Mouse (Mus musculus) embryonic facial prominence, embryonic 15.5 days (tissue): ENCODE data around the gene Gprc5c. TPM values are rescaled to one million over a fixed set of nuclear protein-coding genes. Genes with fewer than 3 reads are reported as not detected.

Experiments
- ATAC-seq: fragments of 200-750 bp; cut with Nextera tagmentation; 2 replicates; pipeline ENCODE4 v1.8.0; 2017; ENCODE audit warnings: low read depth, moderate TSS enrichment; ENCODE audit not compliant: insufficient number of reproducible peaks, low FRiP score, low TSS enrichment
- H3K27ac ChIP-seq: fragments of 300-500 bp; sonication (generic); replicated peaks from 2 replicates; pipeline ENCODE4 v1.5.1; 2015; ENCODE audit warnings: mild to moderate bottlenecking, inconsistent platforms
- H3K27me3 ChIP-seq: fragments of 300-500 bp; sonication (generic); 2 replicates; pipeline ENCODE4 v1.6.1; 2015; ENCODE audit warnings: inconsistent platforms
- H3K36me3 ChIP-seq: fragments of 300-500 bp; sonication (generic); 2 replicates; pipeline ENCODE4 v1.6.1; 2015; ENCODE audit warnings: mild to moderate bottlenecking, inconsistent platforms
- H3K4me1 ChIP-seq: fragments of 300-500 bp; sonication (generic); 2 replicates; pipeline ENCODE4 v1.6.1; 2015; ENCODE audit warnings: inconsistent platforms
- H3K4me2 ChIP-seq: fragments of 300-500 bp; sonication (generic); replicated peaks from 2 replicates; pipeline ENCODE4 v1.6.1; 2015; ENCODE audit warnings: mild to moderate bottlenecking, inconsistent platforms
- H3K4me3 ChIP-seq: fragments of 300-500 bp; sonication (generic); replicated peaks from 2 replicates; pipeline ENCODE4 v1.5.1; 2015; ENCODE audit warnings: mild to moderate bottlenecking, inconsistent platforms
- H3K9ac ChIP-seq: fragments of 300-500 bp; sonication (generic); 2 replicates; pipeline ENCODE4 v1.6.1; 2015; ENCODE audit warnings: inconsistent platforms
- H3K9me3 ChIP-seq: fragments of 300-500 bp; sonication (generic); replicated peaks from 2 replicates; pipeline ENCODE4 v1.6.1; 2016; ENCODE audit warnings: inconsistent platforms
- WGBS: fragments of 180-500 bp; shearing (Covaris S2); methylation state at CpG from one replicate; pipeline ENCODE4 v1.1.7; 2015; 5-methylcytosine and 5-hydroxymethylcytosine counted together
- polyA plus RNA-seq: library from polyadenylated mRNA; unstranded; fragments of >200 nt; fragmentation: Nextera tagmentation; extraction: Ambion mirVana; gene quantifications from 2 replicates; pipeline ENCODE4 v1.2.1, GENCODE M21; 2015

Gene Gprc5c
- polyA plus RNA-seq, 1 experiment from 2014 or later, result 45.4 TPM

GRCm38 (mm10) chr11:114854581-114854980 is 3.6 kb downstream of the Gprc5c start:
- Histone ChIP-seq H3K4me3 (no peak overlapping the region), H3K27me3 (no peaks in the 10 kb centered on the region), H3K4me2 (no peak overlapping the region), H3K36me3 (no peaks in the 10 kb centered on the region), H3K4me1 (peaks cover 26% of the 10 kb centered on the region), H3K9me3 (no peaks in the 10 kb centered on the region), H3K27ac (no peak overlapping the region), H3K9ac (no peak overlapping the region)
- ATAC-seq, result no peak
- 67% methylated on average over 6 of the region's 6 CpGs for WGBS

GRCm38 (mm10) chr11:114856125-114856524 is 5.2 kb downstream of the Gprc5c start:
- Histone ChIP-seq H3K4me3 (no peak overlapping the region), H3K36me3 (no peaks in the 10 kb centered on the region), H3K4me1 (peaks cover 11% of the 10 kb centered on the region), H3K27me3 (no peaks in the 10 kb centered on the region), H3K9me3 (no peaks in the 10 kb centered on the region), H3K27ac (no peak overlapping the region), H3K4me2 (no peak overlapping the region), H3K9ac (no peak overlapping the region)
- ATAC-seq, result no peak
- WGBS, result 87% methylated on average over 5 of the region's 5 CpGs

- no peaks in the 10 kb centered on the region for H3K9me3 ChIP-seq
- peaks cover 5% of the 10 kb centered on the region; the same call in 1 of the 2 replicates for H3K36me3 ChIP-seq
- no peak overlapping the region for H3K27ac ChIP-seq
- H3K27me3 ChIP-seq, result no peaks in the 10 kb centered on the region
- ATAC-seq, result no peak
- no peaks in the 10 kb centered on the region for H3K4me1 ChIP-seq
- 99% methylated on average over 2 of the region's 2 CpGs for WGBS
- H3K9ac ChIP-seq, result no peak overlapping the region
- H3K4me2 ChIP-seq, result no peak overlapping the region
- no peak overlapping the region for H3K4me3 ChIP-seq
These were observed 7.7 kb downstream of the Gprc5c start for GRCm38 (mm10) chr11:114858641-114859040.

GRCm38 (mm10) chr11:114861057-114861456 is 10.1 kb downstream of the Gprc5c start:
- Histone ChIP-seq H3K36me3 (peaks cover 11% of the 10 kb centered on the region; the same call in 1 of the 2 replicates), H3K27ac (no peak overlapping the region), H3K4me2 (no peak overlapping the region), H3K4me1 (peaks cover 5% of the 10 kb centered on the region; the same call in 1 of the 2 replicates), H3K27me3 (no peaks in the 10 kb centered on the region), H3K9me3 (no peaks in the 10 kb centered on the region), H3K4me3 (no peak overlapping the region), H3K9ac (no peak overlapping the region)
- ATAC-seq, result no peak
- 59% methylated on average over 2 of the region's 2 CpGs for whole genome bisulfite sequencing

GRCm38 (mm10) chr11:114862687-114863086 is 11.7 kb downstream of the Gprc5c start:
- H3K36me3 ChIP-seq, result peaks cover 14% of the 10 kb centered on the region; the same call in 1 of the 2 replicates
- H3K27me3 ChIP-seq, result no peaks in the 10 kb centered on the region
- H3K4me2 ChIP-seq, result no peak overlapping the region
- no peaks in the 10 kb centered on the region for H3K9me3 ChIP-seq
- no peak overlapping the region for H3K27ac ChIP-seq
- 74% methylated on average over 3 of the region's 3 CpGs for WGBS
- ATAC-seq, result no peak
- no peak overlapping the region for H3K9ac ChIP-seq
- H3K4me3 ChIP-seq, result no peak overlapping the region
- H3K4me1 ChIP-seq, result peaks cover 17% of the 10 kb centered on the region

- Histone ChIP-seq H3K4me1 (peaks cover 17% of the 10 kb centered on the region), H3K27ac (no peak overlapping the region), H3K4me3 (no peak overlapping the region), H3K9ac (no peak overlapping the region), H3K4me2 (no peak overlapping the region), H3K9me3 (no peaks in the 10 kb centered on the region), H3K36me3 (peaks cover 22% of the 10 kb centered on the region), H3K27me3 (no peaks in the 10 kb centered on the region)
- WGBS, result 92% methylated on average over 21 of the region's 21 CpGs
- no peak for ATAC-seq
These were observed 13.0 kb downstream of the Gprc5c start for GRCm38 (mm10) chr11:114863918-114864420.

- Histone ChIP-seq H3K27me3 (no peaks in the 10 kb centered on the region), H3K9me3 (no peaks in the 10 kb centered on the region), H3K9ac (no peak overlapping the region), H3K27ac (no peak overlapping the region), H3K4me1 (peaks cover 17% of the 10 kb centered on the region), H3K36me3 (peaks cover 38% of the 10 kb centered on the region), H3K4me3 (no peak overlapping the region), H3K4me2 (no peak overlapping the region)
- 55% methylated on average over 5 of the region's 5 CpGs for WGBS
- ATAC-seq, result 0 out of 2 replicates have a peak, but pooled peaks have one; percentile 58
These were observed 15.0 kb downstream of the Gprc5c start for GRCm38 (mm10) chr11:114865999-114866398.

GRCm38 (mm10) chr11:114866486-114867360 is 15.8 kb downstream of the Gprc5c start:
- no peak for ATAC-seq
- Histone ChIP-seq H3K4me2 (no peak overlapping the region), H3K9me3 (no peaks in the 10 kb centered on the region), H3K4me1 (peaks cover 17% of the 10 kb centered on the region), H3K27ac (no peak overlapping the region; the same call in 1 of the 2 replicates), H3K4me3 (no peak overlapping the region), H3K36me3 (peaks cover 43% of the 10 kb centered on the region), H3K9ac (no peak overlapping the region), H3K27me3 (no peaks in the 10 kb centered on the region)
- 40% methylated on average over 10 of the region's 10 CpGs for WGBS

GRCm38 (mm10) chr11:114867361-114868235 is 16.6 kb downstream of the Gprc5c start:
- Histone ChIP-seq H3K27ac (no peak overlapping the region), H3K4me3 (no peak overlapping the region), H3K9me3 (no peaks in the 10 kb centered on the region), H3K9ac (no peak overlapping the region), H3K27me3 (no peaks in the 10 kb centered on the region), H3K4me2 (no peak overlapping the region), H3K36me3 (peaks cover 47% of the 10 kb centered on the region), H3K4me1 (peaks cover 19% of the 10 kb centered on the region)
- ATAC-seq, result no peak
- 58% methylated on average over 11 of the region's 11 CpGs for WGBS

GRCm38 (mm10) chr11:114868280-114868679 is 17.3 kb downstream of the Gprc5c start:
- H3K27me3 ChIP-seq, result no peaks in the 10 kb centered on the region
- H3K27ac ChIP-seq, result no peak overlapping the region
- WGBS, result 91% methylated on average over 12 of the region's 12 CpGs
- ATAC-seq, result no peak
- peaks cover 45% of the 10 kb centered on the region for H3K36me3 ChIP-seq
- H3K9ac ChIP-seq, result no peak overlapping the region
- no peaks in the 10 kb centered on the region for H3K9me3 ChIP-seq
- peaks cover 26% of the 10 kb centered on the region for H3K4me1 ChIP-seq
- H3K4me2 ChIP-seq, result no peak overlapping the region
- no peak overlapping the region for H3K4me3 ChIP-seq

GRCm38 (mm10) chr11:114869787-114870186 is 18.8 kb downstream of the Gprc5c start:
- Histone ChIP-seq H3K4me2 (no peak overlapping the region), H3K27ac (no peak overlapping the region), H3K9ac (no peak overlapping the region), H3K36me3 (peaks cover 36% of the 10 kb centered on the region), H3K27me3 (no peaks in the 10 kb centered on the region), H3K4me3 (no peak overlapping the region), H3K9me3 (no peaks in the 10 kb centered on the region), H3K4me1 (peaks cover 31% of the 10 kb centered on the region)
- 82% methylated on average over 1 of the region's 1 CpGs for WGBS
- ATAC-seq, result no peak
